Mouse (Mus musculus) adrenal gland, adult 8-10 months (tissue): ENCODE measurements at regions not wholly inside any gene's neighbourhood (a gene's known extent, or its start where the extent isn't known, plus 50 kb on each side); places are given as distances from the start of the nearest gene placed in this dataset.

Experiments used
- DNase-seq: peaks from one replicate; pipeline ENCODE4 v3.0.0; 2022

DNA sequence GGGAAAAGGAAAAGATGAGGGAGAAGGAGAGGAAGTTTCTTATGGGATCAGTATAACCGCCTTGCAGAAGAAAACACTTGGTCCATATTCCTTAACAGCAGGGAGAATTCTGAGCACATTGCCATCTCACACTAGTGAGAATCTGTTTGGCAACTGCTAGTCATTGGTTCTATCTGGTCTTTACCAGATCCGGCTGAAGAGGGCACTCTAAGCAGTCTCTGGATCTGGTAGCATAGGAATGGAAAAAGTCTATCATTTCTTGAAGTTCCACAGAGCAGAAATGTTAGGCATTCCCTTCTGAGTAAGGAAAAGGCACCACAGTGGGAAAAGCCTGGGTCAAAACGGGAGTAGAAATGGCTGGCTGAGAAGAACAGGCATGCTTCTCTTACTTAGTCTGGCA is 315.4 kb upstream of the Apob start:
- DNase-seq: no peak

DNA sequence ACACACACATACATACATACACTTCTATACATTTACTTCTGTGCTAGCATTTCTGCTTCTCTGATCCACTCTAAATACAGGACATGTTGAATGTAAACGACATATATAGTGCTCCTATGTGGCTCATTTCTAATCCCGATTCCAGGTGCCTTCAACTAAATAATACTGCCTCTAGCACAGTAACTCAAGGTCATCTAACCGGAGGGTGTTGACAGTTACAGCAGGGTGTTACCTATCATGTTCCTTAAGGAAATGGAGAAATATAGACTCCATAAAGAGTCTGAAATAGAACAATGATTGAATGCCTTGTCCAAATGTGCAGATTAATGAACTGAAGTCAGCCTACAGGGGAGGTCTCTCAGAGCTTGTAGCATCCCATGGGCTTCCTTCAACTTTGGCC is 307.3 kb upstream of the Apob start:
- DNase-seq: no peak

- no peak for DNase-seq
Observed at GRCm38 (mm10) chr12:7670561-7670960, 306.9 kb upstream of the Apob start.

- no peak for DNase-seq
Observed at GRCm38 (mm10) chr12:7691996-7692395, 285.5 kb upstream of the Apob start.

DNA sequence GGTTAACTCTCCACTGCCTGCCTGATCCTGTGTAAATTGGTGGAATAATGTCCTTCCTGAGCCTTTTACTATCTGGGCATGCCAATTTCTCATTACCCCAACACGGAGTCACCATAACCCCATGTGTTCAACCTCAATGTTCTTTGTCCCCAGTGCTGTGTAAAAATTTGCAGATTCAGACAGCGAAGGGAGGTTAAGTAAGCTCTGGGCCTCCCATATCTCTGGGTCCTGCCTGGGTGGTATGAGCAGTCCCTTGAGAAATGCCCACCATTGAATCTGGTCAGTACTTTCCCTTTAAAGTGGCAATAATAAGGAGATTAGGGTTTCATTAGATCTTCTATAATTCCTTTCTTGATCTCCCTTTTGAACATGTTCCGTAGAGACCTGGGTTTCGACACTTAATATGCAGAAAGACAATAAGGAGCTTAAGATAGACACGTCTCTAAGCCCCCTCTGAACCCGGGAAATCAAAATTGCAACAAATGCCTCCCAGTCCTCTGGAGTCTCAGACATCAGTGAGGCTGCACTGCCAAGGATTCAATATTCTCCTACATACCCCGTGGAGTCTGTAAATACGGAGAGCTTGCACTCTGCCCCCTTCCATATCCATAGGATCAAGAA is 279.0 kb upstream of the Apob start:
- DNase-seq: no peak

DNA sequence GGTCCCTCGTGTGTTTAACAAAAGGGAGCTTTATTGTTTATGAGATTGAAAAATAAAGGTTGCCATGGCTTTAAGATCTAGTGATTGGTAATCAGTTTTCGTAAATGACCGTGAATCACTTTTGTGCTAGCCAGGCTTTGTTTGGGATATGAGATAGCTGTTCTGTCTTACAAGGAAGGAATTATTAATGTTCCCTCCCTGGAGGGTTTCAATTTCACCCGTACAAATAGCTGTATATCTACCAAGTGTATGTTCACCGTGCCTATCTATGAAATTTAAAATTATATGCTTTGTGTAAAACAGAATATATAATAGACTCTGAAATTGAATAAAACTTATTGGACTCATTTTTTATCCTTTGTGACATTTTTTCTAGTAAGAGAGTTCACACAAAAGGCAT is 268.3 kb upstream of the Apob start:
- no peak for DNase-seq

DNA sequence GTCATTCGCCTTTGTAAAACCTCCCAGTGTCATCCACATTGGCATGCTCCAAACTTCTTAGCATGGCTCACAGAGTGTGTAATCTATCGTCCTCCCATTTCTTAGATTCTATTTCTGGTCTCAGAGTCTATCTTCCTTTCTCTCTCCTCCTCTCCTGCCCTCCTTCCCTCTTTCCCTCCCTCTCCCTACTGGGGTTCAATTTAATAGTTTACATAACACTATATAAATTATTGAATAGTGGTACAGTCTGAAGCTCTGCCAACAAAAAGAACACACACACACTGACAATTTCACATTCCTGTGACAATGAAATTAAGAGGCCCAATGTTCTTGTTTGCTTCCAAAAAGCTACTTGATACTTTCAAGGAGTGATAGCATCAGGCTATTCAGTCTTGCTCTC is 267.6 kb upstream of the Apob start:
- no peak for DNase-seq

DNA sequence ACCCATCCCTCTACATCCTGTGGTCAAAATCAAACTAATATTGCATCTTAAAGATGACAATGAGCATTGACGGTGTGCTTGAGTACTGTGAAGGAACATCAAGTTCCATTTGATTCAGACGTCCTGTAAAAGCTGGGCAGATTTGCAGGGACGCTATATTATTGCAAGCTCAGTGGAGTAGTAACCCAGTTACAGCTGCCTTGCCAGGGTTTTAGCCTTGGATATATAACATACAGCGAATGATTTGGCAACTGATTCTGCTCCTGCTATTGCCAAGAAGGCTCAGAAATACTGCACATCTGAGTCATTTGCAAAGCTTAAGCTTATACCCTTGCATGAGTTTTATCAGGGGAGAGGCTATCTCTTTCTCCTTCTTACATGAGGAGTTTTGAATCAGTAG is 262.4 kb upstream of the Apob start:
- no peak for DNase-seq

GRCm38 (mm10) chr12:7718556-7718955 is 258.9 kb upstream of the Apob start:
- DNase-seq: no peak

DNA sequence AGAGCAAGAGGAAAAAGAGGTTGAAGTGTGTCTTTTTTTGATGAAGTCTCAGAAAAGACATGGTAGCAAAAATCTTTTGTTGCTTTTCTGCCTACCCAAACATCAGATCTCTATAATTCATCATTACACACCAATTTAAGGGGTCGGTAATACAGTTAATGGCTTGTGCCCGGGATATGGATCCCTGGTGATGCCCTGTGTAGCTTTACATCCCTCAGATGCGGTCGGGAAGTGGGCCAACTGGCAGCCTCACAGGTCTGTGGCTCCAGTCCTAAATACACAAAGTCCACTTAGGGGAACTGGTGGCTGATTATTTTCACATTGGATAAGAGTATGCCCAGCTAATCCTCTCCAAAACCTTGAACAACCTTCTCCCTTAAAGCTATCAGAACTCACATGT is 258.4 kb upstream of the Apob start:
- no peak for DNase-seq

DNA sequence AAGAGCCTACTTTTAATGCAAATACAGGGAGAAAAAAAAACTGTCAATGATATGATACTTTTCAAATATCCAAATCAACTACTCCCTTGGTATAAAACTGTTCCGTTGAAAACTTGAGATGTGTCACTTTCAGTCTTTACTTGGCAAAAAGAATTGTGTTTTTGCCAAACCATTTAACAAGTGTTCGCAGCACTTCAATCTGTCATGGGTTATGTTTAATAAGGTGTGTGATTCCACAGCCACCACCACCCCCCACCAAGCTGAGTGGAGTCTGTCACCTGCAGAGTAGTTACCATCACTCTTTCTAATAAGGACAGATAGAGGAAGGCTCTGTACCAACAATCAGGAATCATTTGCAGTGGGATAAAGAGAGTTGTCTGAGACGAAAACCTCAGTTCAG is 252.5 kb upstream of the Apob start:
- no peak for DNase-seq

GRCm38 (mm10) chr12:7738020-7738419 is 239.4 kb upstream of the Apob start:
- no peak for DNase-seq

DNA sequence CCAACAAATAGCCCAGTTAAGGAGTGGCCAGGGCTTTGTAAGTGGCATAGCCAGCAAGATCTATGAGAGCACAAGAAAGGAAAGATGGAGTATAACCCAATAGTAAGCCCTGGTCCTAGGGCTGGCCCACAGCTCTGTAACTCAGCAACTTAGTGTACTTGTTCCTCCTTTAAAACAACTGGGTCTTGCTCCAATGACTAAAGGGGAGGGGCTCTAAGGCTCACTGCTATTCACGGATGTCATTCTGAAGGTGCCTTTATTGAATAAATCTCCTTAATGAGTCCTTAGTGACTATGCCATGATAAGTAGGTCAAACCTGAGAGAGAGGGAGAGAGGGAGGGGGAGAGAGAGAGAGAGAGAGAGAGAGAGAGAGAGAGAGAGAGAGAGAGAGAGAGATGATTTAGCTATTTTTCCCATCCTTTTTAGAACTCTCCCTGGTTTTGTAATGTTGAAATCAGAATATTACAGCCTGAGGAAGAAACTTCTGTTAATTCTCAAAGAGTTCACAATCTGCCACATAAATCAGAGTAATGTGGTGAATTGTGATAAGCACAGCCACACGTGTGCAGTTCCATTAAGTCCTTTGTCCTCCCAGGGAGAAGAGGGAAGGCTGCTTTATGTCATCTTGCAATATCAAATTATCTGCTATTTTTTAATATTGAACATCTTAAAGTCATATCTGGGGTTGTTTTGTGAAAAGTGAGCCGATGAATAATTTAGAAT is 238.7 kb upstream of the Apob start:
- DNase-seq: no peak

GRCm38 (mm10) chr12:7739352-7739994 is 238.0 kb upstream of the Apob start:
- no peak for DNase-seq

- DNase-seq: no peak
Observed at GRCm38 (mm10) chr12:7746708-7747107, 230.7 kb upstream of the Apob start.

- DNase-seq: no peak
Observed at GRCm38 (mm10) chr12:7749319-7750238, 227.9 kb upstream of the Apob start.

DNA sequence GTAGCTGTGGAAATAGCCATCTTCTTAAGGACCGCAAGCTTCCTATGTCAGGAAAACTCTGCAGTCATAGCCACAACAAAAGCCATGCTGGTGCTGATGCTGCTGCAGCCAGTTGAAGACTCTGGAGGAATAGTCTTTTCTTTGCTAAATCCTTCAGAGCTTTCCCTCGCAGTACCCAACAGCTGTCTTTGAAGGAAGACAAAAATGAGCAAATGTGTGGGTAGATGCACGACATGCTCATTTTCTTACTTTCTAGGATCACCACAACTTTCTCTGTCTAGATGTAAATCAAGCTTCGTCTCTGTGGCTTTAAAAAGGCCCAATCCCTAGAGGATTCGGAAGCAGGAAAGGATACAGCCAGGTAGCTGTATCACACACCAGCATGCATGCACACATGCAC is 222.6 kb upstream of the Apob start:
- no peak for DNase-seq

DNA sequence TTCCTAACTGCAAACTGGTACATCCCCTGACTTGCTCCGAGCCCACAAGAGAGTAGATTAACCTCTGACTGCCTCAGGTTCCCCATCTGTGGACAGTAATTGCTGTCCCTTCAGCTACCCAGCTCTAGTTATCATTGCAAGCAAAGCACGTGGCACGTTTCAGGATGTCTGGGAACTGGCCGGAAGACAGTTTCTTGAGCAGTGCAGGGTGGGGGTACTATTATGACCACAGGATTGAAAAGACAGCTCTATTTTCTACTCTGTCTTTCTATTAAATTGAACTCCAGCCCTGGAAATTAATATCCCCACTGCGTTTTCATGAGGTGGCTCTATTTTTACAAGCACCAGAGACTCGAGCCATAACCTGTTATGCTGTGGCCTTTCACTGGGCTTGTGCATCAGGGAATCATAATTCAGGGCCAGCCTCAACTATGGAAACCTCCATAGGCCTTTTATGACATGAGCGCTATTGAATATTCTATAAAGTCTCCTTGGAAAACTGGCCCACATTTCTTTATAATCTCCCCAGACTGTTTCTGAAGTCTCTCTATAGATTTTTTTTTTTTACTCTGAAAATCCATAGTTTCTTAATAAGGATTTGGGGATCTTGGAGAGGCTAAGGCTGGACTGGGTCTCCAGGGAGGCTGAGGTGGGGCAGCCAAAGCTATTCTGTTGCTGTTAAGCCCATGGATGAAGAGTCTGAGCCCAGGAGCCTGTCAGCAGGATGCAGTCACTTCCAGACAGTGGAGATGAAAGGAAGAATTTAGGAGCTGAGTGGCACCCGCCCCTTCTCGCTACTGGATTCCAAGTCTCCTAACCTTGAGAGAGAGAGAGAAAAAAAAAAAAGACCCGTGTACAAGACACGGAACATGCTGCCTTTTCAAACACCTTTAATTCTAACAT is 212.4 kb upstream of the Apob start:
- DNase-seq: no peak

GRCm38 (mm10) chr12:7774127-7774526 is 203.3 kb upstream of the Apob start:
- no peak for DNase-seq

GRCm38 (mm10) chr12:7776335-7776734 is 201.1 kb upstream of the Apob start:
- DNase-seq: no peak

DNA sequence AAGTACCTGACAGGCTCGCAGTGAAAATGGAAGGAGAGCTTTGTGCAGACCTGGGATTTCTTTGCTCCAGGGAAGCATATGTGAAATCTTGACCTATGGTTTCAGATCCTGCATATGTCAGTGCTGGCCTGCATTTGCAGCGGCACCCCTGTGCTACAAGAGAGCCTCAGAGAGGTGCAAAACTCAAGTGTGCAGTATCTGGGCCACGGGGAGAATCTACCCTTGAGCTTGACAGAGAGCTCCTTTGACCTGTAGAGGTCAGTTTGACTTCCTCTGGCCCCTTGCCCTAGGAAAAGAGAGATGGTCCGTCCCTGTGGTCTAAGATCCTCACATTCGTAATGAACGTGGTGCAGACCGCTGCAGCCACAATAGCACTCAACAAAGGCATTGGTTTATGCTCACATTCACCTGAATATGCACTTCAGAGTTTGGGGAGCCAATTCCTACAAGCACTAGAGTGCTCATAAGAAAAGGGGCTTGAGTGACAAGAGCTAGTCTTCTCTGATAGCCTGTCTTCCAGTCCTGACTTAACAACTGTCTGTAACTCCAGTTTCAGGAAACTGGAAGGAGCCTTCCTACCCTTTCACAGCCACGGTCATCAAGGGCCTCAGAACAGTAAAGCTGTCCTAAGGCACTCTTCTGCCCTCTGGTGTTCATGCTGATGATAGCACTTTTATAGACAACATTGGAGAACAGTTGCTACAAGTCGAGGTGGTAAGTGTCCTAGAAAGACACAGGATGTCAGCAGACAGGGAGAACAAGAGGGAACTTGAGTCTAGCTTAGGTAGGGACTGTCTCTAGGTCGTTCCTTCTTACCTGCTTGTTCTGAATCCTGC is 200.0 kb upstream of the Apob start:
- DNase-seq: no peak
